Mouse (Mus musculus) C2C12 (cell line): ENCODE data around the gene Hoxd10.

Experiments used
- CTCF ChIP-seq: IDR thresholded peaks from one replicate; pipeline ENCODE4 v1.5.1; 2011; ENCODE audit not compliant: control insufficient read depth, insufficient read depth, insufficient read length
- MYOD1 ChIP-seq: IDR thresholded peaks from one replicate; pipeline ENCODE4 v1.6.1; 2011; ENCODE audit warnings: low read depth; ENCODE audit not compliant: control insufficient read depth, insufficient read length

DNA sequence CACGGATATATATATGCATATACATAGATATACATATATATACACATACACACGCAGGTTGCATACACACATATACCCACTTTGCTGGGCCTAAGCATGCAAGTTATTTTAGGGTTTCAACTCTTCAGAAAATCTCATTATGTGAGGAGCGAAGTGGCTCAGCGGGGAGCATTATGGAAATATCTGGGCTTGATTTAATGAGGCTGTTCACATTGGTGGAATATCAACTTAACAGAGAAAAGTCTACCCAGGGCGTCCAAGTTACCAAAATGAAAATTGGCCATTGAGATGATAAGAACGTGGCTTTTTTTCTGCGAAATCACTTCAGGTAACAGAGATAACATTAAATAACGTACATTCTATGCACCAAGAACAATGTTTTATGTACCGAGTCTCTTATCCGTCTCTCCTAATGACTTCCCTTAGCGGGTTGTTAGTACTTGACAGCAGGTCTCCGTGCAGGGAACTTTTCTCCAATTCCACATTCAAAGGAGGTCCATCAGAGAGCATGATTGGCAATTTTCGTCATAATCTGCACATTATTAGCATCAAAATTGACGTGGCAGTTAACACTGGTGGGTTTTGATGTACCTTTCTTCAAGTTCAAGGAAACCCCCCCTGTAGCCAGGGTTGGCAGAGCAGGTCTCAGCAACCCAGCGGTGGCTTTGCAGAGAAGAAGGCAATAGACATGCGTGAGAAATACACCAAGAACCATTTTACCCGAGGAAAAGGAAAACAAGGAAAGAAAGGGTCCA is 37.8 kb upstream of the Hoxd10 start:
- TF ChIP-seq CTCF (no peak), MYOD1 (no peak)
